Mouse (Mus musculus): ENCODE measurements around the gene Abcd3.
"Not testable (repeated sequence)": the region's sequence is repeated elsewhere in the genome, so short reads cannot be mapped to it uniquely, and the experiment has no call there.

Gene Abcd3

GRCm38 (mm10) chr3:121818736-121819396 is 3.8 kb upstream of the Abcd3 start:
- no peak for DNase-seq (ENCODE audit: low read depth, low spot score)

GRCm38 (mm10) chr3:121815549-121816235 is 590 bp upstream of the Abcd3 start:
- DNase-seq (ENCODE audit: low read depth, low spot score), result no peak

DNA sequence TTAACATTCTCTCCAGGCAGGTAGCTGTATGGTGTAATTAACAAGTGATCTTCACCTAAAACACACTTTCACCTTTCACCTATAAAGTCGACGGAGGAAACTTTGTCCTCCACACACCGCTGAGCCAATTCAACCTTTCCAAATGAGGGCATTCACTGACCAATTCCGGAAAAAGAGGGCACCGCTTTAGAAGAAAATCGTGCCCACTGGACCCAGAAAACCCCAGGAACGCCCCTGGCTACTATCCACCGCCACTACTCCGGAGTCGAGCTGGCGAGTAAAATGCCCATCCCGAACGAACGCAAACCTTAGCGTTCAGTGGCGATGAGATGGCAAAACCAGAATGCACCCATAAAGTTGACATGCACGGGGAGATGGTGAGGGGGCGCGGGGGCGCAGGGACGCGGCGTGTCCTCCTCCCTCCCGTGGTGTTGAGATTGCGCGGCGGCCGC is 663 bp downstream of the Abcd3 start:
- no peak for DNase-seq (ENCODE audit: low read depth, low spot score)

GRCm38 (mm10) chr3:121813834-121814233 is 1.3 kb downstream of the Abcd3 start:
- DNase-seq (ENCODE audit: low read depth, low spot score), result no peak

DNA sequence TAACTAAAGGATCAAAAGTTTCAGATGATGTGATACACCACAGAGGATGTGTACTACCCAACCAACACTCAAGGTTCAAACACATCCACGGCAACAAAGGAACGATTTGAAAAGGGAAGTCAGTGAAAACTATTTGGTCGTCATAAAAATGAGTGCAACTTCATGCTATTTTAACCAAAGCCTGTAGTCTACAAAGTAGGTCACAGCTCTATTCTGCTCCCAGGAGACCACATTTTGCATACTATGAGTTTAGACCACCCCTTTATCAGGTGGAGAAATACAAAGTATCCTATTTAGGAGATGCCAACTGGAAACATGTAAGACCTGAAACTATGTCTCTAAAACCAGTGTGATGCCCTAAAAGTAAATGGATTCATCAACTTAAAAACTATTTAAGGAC is 6.9 kb downstream of the Abcd3 start:
- no peak for DNase-seq (ENCODE audit: low read depth, low spot score)

- no peak for DNase-seq (ENCODE audit: low read depth, low spot score)
Observed at GRCm38 (mm10) chr3:121794214-121794613, 20.9 kb downstream of the Abcd3 start.

- no peak for DNase-seq (ENCODE audit: low read depth, low spot score)
Observed at GRCm38 (mm10) chr3:121792246-121792645, 22.9 kb downstream of the Abcd3 start.

DNA sequence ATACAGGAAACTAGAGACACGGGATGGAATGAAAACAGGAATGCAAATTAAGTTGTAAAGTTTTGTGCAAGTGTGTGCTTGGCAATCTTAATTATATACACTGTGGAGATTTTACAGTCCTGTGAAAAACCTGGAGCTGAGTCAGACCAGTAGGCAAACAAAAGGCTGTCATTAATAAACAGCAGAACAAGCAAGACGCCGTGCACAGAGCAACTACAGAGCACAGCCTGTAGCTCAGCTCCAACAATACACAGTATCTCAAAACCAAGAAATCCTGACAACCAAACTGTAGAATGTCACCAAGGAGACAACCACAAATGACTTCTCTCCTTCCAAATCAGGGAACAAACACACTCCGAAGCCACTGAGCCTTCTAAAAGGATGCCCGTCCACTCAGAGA is 24.7 kb downstream of the Abcd3 start:
- no peak for DNase-seq (ENCODE audit: low read depth, low spot score)

DNA sequence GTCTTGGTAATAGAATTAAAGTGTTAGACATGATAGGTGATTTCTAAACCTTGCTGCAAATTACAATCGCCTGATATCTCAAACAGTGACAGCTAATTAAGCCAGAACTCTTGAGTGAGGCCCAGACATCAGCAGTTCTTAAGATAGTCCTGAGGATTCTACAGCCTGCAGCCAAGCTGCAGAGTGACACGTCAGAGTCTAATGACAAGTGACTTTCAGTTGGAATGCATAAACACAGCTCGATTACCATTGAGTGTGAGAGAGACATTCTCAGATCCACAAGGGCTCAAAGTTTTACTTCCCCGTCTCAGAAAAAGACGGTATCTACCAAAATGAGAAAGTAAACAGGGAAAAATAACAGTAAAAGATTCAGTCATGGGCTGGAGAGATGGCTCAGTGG is 25.3 kb downstream of the Abcd3 start:
- DNase-seq (ENCODE audit: low read depth, low spot score), result no peak

GRCm38 (mm10) chr3:121783020-121783419 is 32.1 kb downstream of the Abcd3 start:
- DNase-seq (ENCODE audit: low read depth, low spot score), result no peak

DNA sequence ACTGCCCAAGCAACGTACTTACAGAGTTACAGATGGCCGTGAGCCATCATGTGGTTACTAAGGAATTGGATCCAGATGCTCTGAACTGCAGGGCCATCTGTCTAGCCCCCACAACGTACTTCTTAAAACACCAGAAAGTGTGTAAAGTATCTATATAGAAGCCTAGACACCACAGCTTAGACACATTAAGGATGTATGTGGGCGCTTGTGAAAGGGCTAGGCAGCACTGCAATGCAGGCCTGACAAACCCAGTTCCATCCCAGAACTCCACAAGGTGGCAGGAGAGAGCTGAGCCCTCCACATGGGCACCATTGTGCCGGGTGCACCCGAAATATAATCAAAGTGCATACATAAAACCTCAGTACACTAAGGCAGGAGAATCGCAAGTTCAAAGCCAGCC is 37.2 kb downstream of the Abcd3 start:
- no peak for DNase-seq (ENCODE audit: low read depth, low spot score)

GRCm38 (mm10) chr3:121773336-121773735 is 41.8 kb downstream of the Abcd3 start:
- DNase-seq (ENCODE audit: low read depth, low spot score), result not testable (repeated sequence)

- no peak for DNase-seq (ENCODE audit: low read depth, low spot score)
Observed at GRCm38 (mm10) chr3:121768770-121769169, 46.3 kb downstream of the Abcd3 start.

DNA sequence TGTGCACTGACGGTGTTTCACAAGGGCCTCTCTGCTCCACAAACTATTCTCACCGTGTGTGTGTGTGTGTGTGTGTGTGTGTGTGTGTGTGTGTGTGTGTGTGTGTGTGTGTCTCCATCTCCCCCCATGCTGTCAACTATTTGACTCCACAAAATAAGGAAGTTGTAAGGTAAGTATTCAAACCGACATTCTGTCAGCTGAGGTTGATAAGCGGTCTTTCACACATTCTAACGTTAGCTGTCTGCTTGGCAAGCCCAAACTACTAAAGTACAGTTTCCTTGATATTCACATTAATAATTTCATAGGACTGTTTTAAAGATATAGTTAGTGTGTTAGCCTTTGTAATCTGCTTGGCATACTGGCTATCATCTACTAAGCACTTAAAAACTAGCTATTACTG is 48.3 kb downstream of the Abcd3 start:
- no peak for DNase-seq (ENCODE audit: low read depth, low spot score)

- no peak for DNase-seq (ENCODE audit: low read depth, low spot score)
Observed at GRCm38 (mm10) chr3:121766048-121766447, 49.1 kb downstream of the Abcd3 start.

DNA sequence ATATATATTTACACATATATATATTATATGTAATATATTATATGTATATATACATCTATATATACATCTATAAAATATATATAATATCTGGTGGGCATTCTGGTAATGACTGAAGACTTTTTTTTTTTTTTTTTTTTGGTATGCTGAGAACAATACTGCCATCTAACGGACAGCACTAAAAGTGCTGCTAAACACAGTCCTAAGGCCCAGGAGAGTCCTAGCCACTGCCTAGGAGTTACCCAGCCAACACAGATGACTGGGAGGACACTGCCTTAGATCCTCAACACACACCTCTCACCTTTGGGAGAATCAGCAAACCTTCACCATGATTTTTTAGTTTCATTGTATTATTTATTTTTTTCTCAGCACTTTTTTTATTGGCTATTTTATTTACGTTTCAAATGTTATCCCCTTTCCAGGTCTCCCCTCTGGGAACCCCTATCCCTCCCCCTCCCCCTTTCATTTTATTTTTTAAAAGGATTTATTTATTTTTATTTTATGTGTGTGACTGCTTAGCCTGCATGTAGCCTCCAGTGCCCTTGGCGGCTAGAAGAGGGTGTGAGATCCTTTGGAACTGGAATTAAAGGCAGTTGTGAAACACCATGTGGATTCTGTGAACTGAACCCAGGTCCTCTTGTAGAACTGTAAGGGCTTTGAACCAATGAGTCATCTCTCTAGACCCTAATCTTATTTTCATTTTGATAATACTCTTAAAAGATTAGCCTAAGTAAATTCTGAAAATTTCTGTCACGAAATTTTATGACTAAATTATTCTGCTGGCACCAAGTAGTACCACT is 52.8 kb downstream of the Abcd3 start:
- DNase-seq (ENCODE audit: low read depth, low spot score), result no peak

- no peak for DNase-seq (ENCODE audit: low read depth, low spot score)
Observed at GRCm38 (mm10) chr3:121758373-121758772, 56.7 kb downstream of the Abcd3 start.

GRCm38 (mm10) chr3:121755152-121755551 is 60.0 kb downstream of the Abcd3 start:
- DNase-seq (ENCODE audit: low read depth, low spot score), result no peak

DNA sequence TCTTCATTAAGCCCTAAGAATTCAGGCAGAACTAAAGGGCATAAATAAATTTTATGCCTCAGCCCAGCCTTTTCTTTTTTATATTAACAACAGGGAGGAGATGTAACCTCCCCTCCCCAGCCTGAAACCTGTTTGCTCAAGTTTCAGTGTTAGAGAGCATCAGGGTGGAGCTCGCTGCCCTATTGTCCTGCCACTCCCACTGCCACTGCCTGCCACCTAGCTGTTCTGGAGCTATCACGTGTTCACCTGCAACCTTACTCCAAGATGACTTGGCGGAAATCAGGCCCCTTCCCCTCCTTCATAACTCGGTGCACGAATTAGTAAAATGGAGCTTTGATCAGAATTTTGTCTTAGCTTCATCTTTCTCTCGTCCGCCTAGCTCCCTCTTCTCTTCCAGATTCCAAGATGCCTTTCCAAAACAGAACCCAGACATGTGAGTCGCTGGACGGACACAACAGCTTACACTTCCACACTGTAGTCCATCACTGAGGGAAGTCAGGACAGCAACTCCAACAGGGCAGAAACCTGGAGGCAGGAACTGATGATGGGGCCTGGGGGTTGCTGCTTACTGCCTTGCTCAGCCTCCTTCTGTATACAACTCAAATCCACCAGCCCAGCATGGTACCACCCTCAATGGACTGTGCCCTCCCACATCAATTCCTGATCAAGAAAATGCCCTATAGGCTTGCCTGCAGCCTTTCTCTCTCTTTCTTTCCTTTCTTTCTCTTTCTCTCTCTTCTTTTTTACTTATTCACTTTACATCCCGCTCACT is 60.6 kb downstream of the Abcd3 start:
- not testable (repeated sequence) for DNase-seq (ENCODE audit: low read depth, low spot score)

GRCm38 (mm10) chr3:121741186-121741848 is 73.8 kb downstream of the Abcd3 start:
- DNase-seq (ENCODE audit: low read depth, low spot score), result not testable (repeated sequence)

Data from brain, embryonic 18.5 days (tissue).